Mouse (Mus musculus): ENCODE results near the gene Baz2b.

Baz2b gene

DNA sequence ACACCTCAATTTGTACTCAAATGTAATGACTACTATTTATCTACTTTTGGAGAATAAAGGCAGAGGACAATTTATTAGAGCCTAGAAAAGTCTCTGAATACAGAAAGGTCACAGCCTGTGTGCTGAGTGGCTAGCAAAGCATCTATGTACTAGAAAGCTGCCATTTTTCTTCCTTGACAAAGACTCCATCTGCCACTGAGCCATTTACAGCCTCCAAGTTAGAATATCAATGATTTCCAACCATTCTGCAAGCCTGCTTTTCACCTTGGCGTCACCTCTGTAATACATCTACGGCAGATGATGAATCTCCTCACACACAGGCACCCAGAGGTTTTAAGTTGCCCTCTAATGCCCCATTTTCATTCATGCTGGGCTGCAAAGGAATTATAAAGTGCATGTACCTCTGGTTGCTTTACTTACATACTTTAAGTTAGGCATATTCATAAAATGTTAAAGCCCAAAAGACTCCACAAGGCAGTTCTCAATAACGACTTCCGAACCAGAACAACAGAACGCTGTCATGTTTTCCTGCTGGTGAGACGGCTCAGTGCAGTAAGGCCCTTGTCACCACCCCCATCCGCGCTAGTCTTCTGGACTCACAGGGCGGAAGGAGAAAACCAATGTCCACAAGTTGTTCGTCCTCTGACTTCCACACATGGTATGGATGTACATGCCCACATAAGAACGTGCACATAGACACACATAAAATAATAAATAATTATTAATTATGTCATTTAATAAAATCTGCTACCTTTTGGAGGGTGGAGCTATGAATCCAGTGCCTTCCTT, 156.2 kb downstream of the Baz2b start:
- no peak for DNase-seq (ENCODE audit: low read depth, low spot score)

DNA sequence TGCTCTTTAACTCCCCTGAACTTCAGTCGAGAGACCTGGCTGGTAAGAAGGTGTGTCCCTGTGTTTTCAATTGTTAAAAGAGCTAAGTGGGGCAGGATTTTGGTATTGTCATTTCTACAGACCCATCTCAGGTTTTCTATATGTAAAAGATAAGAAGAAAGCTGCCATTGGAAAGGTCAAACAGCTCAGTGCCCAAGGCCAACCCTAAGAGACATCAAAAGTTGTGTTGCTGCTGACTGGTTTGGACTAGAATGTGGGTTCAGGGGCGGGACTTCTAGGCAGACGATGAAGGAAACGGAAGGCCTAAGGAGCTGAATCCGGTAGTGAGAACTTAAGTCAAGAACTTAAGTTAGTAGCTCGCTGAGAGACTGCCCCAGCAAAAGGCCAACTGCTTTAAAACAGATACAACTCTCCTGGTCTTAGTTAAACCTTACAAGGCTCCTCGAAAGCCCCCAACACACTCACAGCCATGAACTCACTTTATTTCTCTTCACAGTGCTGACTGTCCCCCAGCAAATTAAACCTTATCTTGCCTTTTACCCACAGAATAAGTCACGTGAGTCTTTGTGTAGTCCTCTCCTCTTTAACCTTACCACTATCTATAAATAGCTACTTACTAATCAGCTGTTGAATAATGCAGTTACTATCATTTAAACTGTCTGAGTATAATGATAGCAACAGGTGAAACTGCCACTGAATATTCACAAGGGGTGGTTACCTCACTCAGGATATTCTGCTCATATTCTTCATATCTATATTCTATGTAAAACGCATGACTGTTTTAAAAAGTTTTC, 158.8 kb downstream of the Baz2b start:
- DNase-seq (ENCODE audit: low read depth, low spot score): no peak

DNA sequence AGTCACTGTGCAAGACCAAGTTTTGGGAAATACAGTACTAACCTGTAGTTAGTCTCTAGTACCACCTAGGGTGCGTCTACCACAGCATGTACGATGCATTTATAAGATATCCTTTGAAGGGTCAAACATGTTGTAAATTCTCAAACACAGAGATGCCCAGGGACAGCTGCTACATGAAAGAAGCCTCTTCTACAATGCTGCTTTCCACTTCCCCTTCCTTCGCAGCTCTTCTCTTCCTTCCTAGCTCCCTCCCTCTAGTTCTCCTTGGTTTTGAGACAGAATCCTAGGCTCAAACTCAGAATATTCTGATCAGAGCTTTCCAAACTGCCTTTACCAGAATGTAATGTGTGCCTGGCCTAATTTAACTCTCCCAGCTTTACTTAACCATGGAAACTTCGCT, 159.8 kb downstream of the Baz2b start:
- no peak for DNase-seq (ENCODE audit: low read depth, low spot score)

DNA sequence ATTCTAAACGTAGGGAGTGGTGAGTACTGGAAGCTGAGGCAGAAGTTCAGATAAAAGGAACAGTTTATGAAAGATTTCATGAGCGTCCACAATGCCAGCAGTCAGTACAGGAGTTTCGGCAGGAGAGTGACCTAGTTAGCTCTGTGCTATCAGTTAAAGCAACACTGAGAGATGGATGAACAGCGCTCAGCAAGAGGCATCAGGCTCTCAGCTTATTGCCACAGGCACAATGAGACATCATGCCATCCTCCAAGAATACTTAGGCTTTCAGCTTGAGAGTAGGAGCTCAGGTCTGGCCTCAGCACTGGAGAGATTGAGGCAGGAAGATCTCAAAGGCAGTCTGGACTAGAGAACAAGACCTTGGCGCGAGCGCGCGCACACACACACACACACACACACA, 160.3 kb downstream of the Baz2b start:
- no peak for DNase-seq (ENCODE audit: low read depth, low spot score)

DNA sequence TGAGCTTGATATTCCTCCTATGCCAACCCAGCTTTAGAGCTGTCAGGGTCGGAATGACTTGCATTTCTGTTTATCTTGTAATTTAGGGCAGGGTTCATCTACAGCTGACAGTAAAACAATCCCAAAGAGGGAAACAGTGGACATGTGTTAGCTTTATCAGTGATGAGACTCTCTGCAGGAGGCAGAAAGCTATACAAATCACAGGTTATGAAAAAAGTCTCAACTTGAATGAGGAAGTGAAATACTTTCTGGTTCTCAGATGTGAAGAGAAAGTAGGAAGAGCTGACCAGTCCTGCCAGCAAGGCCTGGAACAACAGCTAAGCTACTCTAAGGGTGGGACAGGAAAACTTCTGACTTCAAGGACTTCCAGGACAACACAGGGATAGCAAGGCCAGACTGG, 163.6 kb downstream of the Baz2b start:
- no peak for DNase-seq (ENCODE audit: low read depth, low spot score)

DNA sequence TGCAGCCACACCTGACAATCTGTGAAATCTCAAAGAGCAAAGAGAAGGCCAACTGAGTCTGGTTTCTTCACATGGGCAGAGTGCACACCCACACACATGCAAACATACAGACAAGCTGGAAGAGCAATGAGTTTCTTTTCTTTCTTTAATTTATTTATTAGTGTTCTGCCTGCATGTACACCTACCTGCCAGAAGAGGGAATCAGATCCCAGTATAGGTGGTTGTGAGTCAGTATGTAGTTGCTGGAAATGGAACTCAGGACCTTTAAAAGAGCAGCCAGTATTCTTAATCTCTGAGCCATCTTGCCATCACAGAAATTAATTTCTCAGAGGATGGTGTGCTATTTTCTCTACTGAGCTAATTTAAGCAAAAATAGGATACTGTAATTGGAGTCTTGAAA, 164.7 kb downstream of the Baz2b start:
- no peak for DNase-seq (ENCODE audit: low read depth, low spot score)

DNA sequence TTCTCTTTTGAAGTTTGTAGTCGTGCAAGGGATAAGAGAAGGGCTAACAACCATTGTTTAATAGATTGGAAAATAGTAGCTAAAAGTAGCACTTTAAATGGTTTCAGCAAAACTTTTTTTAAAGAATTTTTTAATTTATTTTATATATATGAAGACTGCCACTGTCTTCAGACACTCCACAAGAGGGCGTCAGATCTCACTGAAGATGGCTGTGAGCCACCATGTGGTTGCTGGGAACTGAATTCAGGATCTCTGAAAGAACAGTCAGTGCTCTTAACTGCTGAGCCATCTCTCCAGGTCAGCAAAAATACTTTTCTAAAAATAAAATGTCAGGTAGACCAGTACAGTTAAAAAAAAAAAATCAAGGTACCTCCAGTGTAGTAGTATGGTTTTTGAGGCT, 165.1 kb downstream of the Baz2b start:
- DNase-seq (ENCODE audit: low read depth, low spot score): no peak

DNA sequence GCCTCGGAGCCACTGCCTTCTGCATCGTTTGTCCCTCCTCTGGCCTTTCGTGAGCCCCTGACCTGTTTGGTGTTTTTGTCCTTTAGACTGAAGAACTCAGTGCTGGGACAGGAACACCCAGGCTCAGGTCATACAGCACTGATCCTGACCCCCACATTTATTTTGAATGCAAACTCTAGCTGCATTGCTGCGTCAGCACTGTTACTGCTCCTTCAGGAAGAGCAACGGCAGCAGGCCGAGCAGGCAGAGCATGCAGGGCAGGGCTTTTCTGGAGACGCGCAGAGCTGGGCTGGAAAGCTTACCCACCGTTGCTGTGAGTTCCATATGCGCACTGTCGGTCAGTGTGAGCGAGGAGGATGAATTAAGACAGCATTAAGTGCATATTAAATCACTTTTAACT, 166.9 kb downstream of the Baz2b start:
- DNase-seq (ENCODE audit: low read depth, low spot score): no peak

DNA sequence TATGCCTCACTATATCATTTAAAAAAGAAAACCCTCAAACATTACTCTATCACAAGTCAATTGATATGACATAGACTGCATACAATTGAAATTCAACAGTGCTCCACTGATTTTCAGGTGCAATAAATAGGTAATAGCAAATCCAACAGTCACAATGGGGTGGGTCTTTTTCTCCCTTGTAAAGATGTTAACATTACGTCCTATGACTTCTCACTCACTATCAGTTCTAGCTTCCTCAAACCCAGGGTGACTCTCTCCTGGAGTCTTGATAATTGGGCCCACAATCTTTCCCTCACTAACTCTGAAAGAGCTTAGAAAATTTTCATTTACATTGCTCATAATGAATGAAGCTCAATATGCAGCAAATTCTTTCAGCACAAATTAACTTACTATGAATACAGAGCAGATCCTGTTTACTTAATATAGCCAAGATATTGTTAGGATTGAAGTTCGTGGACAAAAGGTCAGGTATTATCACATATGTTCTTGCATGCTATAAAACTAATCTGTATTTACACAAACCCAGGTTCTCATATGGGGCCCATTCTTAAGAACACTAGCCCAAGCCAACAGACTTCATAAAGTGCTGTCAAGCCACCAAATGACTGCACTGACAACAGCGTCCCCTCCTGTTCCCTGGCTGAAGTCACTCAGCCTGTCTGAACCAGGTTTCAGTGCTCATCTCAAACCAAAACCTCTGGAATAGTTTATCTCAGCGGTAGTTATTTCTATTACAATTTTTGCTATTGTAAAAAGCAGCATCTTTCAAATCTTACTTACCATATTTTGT, 168.0 kb downstream of the Baz2b start:
- no peak for DNase-seq (ENCODE audit: low read depth, low spot score)

DNA sequence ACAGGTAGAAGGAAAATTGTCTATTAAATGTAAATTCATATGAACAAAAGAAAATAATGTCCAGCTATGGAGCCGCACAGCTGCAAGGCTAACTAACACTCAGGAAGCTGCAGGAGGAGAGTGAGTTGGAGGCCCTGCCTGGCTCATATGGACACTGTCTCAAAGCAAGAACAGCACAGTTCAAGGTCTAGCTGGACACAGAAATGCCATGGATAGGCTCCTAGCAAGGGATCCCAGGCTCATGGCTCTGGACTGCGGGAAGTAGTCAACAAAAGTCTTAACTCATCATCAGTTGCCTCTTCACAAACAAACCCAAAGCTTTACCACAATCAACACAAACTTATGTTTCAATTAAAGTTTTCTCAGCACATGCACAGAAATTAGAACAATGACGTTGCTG, 169.5 kb downstream of the Baz2b start:
- no peak for DNase-seq (ENCODE audit: low read depth, low spot score)

DNA sequence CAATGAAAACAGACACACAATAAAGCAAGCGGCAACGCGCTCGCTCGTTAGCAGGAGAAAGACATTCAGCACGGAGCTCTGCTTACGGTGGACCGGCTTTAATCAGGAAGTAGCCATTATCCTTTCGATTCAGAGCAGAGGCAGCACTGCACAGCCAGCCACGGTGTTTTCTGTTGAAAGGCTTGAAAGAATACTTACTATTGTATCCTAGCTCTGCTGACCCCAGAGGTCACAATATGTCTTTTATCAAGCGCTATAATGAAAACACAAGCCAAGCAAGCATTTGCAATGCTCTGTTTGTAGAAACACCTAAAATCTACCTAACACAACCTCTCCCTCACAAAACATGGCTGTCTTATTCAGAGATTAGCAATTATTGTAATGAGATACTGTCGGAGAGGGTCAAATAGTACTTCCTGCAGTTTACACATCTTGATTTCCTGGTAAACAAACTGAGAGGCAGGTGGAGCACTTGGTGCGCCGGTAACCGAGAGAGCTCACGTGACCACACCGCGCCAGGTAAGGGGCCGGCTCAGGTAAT, 172.6 kb downstream of the Baz2b start:
- peak; percentile 14 for DNase-seq (ENCODE audit: low read depth, low spot score)

DNA sequence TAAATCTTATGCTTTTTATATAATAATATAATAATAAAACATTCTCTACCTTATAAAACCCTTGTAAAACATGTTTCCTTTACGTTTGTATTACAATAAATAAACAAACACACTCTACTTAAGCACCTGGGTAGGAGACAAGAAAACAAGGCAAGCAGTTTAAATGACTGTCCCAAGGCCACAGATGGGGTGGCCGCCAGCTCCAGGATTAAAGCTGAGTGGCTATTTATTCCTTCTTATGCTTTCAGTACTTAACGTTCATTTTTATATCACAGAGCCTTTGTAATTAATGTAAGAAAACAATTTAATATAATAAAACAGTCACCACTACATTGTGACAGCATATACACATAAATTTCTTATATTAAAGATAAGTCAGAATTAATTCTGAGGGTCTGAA, 173.3 kb downstream of the Baz2b start:
- DNase-seq (ENCODE audit: low read depth, low spot score): no peak

DNA sequence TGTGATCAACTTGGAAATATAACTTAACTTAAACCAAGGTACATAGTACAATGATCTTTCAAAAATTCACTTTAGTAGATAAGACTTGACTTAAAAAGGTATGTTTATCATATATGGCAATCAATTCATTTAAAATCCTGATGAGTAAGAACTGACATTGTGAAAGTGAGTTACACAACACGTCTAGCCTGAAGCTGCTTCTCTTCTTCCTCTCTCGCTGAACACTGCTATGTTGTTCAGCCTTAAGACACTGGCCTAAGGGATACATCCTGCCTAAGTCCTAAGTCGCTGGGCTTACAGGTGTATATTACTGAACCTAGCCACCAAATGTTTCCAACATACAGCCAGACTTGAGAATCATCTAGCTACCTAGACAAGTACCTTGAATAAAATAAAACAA, 178.6 kb downstream of the Baz2b start:
- no peak for DNase-seq (ENCODE audit: low read depth, low spot score)

DNA sequence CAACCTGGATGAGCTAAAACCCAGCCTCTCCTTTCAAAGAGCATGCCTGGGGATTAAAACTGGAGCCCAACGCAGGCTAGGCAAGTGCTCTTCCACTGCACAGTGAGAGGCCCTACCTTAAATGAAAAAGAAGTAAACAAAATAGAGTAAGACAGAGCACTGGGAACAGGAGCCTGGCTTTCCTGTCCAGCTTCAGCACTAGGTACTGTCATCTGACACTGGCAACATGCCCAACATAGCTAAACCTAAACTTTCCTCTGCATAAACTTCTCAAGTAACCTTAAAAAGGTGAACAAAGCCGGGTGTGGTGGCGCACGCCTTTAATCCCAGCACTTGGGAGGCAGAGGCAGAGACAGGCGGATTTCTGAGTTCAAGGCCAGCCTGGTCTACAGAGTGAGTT, 180.6 kb downstream of the Baz2b start:
- DNase-seq (ENCODE audit: low read depth, low spot score): no peak

DNA sequence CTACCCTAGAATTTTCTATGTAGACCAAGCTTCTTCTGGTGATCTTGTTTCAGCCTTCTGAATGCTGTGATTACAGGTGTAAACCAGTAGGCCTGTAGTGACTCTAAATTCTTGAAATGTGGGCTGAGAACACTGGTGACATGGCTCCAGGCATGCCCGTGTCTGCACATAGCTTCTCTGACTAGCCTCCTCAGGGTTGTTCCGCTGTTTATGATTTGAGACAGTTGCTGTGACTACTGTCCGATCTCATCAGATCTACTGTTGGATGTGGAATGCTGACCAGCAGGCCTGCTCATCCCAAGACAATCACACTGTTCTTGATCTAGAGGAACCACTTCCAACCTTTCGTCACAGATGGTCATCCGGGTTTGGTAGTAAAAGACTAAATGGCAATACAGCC, 182.5 kb downstream of the Baz2b start:
- DNase-seq (ENCODE audit: low read depth, low spot score): no peak

DNA sequence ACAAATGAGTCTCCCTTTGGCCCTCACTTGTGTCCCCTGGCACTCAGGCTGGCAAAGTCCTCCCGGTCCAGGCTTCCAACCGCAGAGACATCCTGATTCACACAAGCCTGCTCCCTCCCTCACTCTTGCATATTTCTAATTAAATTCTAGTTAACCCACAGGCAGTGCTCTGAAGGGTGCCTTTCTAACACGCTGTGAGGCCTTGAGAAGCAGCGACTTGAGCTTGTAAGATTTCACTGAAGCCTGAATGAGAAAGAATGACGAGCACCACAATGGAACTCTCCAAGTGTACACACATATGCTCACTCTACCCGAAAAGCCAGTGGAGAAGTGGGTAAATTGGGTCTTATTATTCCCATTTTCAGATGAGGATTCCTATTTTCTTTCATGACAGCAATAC, 183.1 kb downstream of the Baz2b start:
- DNase-seq (ENCODE audit: low read depth, low spot score): no peak

DNA sequence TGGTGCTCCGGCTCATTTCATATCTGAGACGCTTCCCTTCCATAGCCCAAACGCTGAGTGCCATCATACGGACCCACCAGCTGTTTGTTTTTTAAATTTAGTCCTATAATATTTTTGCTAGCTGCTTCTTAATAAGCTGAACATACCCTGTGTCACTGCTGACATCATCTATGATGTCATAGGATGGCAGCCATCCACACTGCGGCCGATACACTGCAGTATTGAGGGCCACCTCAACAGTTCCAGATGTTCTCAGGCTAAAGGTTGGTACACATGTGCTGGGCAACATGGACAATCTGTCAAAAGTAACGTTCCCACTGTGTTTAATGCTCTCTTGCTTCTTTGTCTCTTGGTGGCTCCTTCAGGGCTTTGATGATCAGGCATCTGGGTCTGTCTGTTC, 185.9 kb downstream of the Baz2b start:
- no peak for DNase-seq (ENCODE audit: low read depth, low spot score)

DNA sequence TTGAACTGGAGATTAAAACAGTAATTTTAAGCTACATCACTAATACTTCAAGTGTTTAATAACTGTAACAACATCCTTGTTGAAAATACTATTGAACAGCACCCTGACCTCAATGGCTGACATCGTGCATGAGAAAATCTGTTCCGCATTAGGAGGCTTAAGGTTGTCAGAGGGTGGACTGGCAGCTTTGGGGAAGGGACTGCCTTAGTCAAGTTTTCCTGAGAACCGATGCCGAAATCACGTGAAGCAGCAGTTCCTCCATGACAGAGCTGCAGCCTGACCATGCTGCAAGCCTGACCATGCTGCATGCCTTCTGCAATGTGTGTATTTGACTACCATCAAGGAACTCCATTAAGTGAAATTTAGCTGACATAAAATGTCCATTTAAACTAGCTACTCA, 188.1 kb downstream of the Baz2b start:
- peak; percentile 19 for DNase-seq (ENCODE audit: low read depth, low spot score)

DNA sequence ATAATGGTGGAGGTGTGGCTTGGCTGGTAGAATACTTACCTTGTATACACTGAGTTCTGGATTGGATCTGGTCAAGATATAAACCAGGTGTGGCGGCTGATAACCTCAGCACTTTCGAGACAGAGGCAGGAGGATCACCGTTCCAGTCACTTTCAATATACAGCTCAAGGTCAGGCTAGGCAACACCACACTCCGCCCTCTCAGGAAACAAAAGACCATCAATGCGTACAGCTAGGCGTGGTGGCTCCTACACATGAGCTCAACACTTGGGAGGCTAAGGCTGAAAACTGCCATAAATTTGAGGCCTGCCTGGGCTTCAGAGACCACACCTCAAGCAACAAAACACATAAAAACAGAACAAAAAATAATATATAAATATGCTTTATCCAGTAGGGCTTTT, 188.5 kb downstream of the Baz2b start:
- no peak for DNase-seq (ENCODE audit: low read depth, low spot score)

DNA sequence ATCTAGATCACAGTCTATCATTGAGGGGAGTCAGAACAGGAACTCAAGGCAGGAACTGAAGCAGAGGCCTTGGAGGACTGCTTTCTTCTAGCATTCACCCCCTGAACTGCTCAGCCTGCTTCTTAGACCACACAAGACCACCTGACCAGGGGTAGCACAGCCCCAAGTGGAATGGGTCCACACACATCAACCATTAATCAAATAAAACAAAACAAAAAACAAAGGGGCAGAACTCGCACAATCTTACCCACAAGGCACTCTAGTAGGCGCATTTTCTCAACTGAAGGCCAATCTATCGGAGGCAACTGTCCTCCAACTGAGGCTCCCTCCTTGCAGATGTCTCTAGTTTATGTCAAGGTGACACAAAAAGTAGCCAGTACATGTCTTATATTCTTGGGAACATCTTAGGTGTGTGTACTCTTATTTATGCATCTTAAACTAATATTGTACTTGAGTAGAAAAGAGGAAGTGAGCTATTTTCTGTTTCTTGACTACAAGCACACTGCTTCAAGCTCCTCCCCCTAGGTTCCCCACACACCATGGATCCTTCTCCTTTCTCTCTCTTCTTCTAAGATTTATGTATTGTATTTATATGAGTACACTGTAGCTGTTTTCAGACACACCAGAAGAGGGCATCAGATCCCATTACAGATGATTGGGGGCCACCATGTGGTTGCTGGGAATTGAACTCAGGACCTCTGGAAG, 189.9 kb downstream of the Baz2b start:
- DNase-seq (ENCODE audit: low read depth, low spot score): no peak

DNA sequence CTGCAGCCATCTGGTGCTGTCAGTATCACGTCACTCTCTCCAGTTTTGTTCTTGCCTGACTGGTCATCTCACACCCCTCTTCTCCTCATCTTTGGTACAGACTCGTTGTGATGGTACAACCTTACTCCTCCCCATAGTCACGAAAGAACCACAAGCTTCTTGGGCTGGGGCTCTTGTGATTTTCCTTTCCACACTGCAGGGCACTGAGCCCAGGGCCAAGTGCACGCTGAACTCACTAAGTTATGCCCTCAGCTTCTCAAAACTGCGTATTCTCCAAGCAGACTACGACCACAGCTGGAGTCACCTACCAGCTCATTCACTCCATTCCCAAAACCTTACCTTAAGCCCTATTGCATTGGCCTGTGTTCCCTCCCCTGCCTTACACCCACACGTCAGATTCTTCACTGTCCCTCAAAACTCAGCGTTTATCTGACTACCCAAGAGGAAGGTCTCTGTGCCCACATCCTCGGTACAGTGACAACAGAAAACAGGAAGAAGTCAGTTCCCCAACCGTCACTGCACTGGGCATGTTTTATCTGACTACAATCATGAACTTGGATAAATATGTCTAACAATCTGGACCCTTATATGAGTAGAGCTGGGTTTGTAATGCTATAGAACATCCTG, 190.7 kb downstream of the Baz2b start:
- DNase-seq (ENCODE audit: low read depth, low spot score): no peak

Measured in embryo, embryonic 11.5 days (tissue).